Mouse (Mus musculus): ENCODE measurements around the gene Eva1c.

- no peak for TF ChIP-seq EP300 (IDR thresholded peaks at IDR 0.05; ENCODE audit: low read length)
- no peak for TF ChIP-seq CHD1 (IDR thresholded peaks at IDR 0.05; ENCODE audit: low read depth, low read length)
These were observed 24.6 kb upstream of the Eva1c start for GRCm38 (mm10) chr16:90801928-90802327.
